Mouse (Mus musculus) stomach, embryonic 15.5 days (tissue): ENCODE data around the gene Ppargc1a. TPM values are rescaled to one million over a fixed set of nuclear protein-coding genes. Genes with fewer than 3 reads are reported as not detected.

Source experiments
- ATAC-seq: fragments of 200-750 bp; cut with Nextera tagmentation; 2 replicates; pipeline ENCODE4 v1.8.0; 2017; ENCODE audit warnings: low read depth, moderate number of reproducible peaks, moderate TSS enrichment; ENCODE audit not compliant: insufficient read depth, low FRiP score
- H3K27ac ChIP-seq: fragments of 300-500 bp; sonication (generic); 2 replicates; pipeline ENCODE4 v1.5.1; 2015; ENCODE audit warnings: mild to moderate bottlenecking, inconsistent platforms
- H3K27me3 ChIP-seq: fragments of 300-500 bp; sonication (generic); replicated peaks from 2 replicates; pipeline ENCODE4 v1.6.1; 2015; ENCODE audit warnings: inconsistent platforms
- H3K36me3 ChIP-seq: fragments of 300-500 bp; sonication (generic); 2 replicates; pipeline ENCODE4 v1.6.1; 2015; ENCODE audit warnings: inconsistent platforms
- H3K4me1 ChIP-seq: fragments of 300-500 bp; sonication (generic); 2 replicates; pipeline ENCODE4 v1.6.1; 2015; ENCODE audit warnings: inconsistent platforms
- H3K4me2 ChIP-seq: fragments of 300-500 bp; sonication (generic); 2 replicates; pipeline ENCODE4 v1.6.1; 2015; ENCODE audit warnings: mild to moderate bottlenecking, inconsistent platforms
- H3K4me3 ChIP-seq: fragments of 300-500 bp; sonication (generic); replicated peaks from 2 replicates; pipeline ENCODE4 v1.5.1; 2015; ENCODE audit warnings: inconsistent platforms
- H3K9ac ChIP-seq: fragments of 300-500 bp; sonication (generic); 2 replicates; pipeline ENCODE4 v1.6.1; 2015; ENCODE audit warnings: inconsistent platforms
- H3K9me3 ChIP-seq: fragments of 300-500 bp; sonication (generic); 2 replicates; pipeline ENCODE4 v1.6.1; 2016; ENCODE audit warnings: inconsistent platforms
- WGBS: fragments of 180-500 bp; shearing (Covaris S2); methylation state at CpG from one replicate; pipeline ENCODE4 v1.1.7; 2015; 5-methylcytosine and 5-hydroxymethylcytosine counted together
- polyA plus RNA-seq: library from polyadenylated mRNA; unstranded; fragments of >200 nt; fragmentation: Nextera tagmentation; extraction: Ambion mirVana; gene quantifications from 2 replicates; pipeline ENCODE4 v1.2.1, GENCODE M21; 2015

The Ppargc1a gene
- polyA plus RNA-seq, 1 experiment from 2014 or later, result 4.3 TPM

- no peak for ATAC-seq
- WGBS, result 39% methylated on average over 1 of the region's 1 CpGs
Observed at GRCm38 (mm10) chr5:51483768-51484167, 83.8 kb downstream of the Ppargc1a start.

DNA sequence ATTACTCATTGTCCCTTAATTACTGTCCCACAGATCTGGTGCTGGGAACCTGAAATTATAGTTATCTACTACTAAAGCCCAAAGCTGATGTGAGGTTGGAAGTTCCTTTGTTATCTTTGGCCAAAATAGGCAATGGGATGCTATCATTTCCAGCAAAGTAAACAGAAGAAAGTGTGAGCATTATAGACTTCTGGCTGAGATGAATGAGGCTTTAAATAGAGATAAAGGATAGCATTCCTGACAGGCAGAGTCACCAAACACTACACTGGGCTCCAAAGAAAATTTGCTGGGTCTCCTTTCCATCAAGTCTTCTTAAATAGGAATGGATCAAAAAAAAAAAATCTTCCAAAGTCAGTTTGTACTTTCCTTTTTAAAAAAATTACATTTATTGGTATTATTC, 87.7 kb downstream of the Ppargc1a start:
- Histone ChIP-seq H3K27me3 (no peaks in the 10 kb centered on the region), H3K4me2 (no peak overlapping the region), H3K4me3 (no peak overlapping the region), H3K36me3 (no peaks in the 10 kb centered on the region), H3K4me1 (0 out of 2 replicates have a peak, but pooled peaks cover 4% of the 10 kb centered on the region), H3K9ac (no peak overlapping the region), H3K27ac (no peak overlapping the region), H3K9me3 (no peaks in the 10 kb centered on the region)
- no peak for ATAC-seq

More at GRCm38 (mm10) chr5:51483768-51484167, 83.8 kb downstream of the Ppargc1a start:
- Histone ChIP-seq H3K4me1 (no peaks in the 10 kb centered on the region), H3K9ac (no peak overlapping the region), H3K9me3 (no peaks in the 10 kb centered on the region), H3K36me3 (no peaks in the 10 kb centered on the region), H3K27ac (no peak overlapping the region), H3K4me2 (no peak overlapping the region), H3K27me3 (no peaks in the 10 kb centered on the region), H3K4me3 (no peak overlapping the region)

DNA sequence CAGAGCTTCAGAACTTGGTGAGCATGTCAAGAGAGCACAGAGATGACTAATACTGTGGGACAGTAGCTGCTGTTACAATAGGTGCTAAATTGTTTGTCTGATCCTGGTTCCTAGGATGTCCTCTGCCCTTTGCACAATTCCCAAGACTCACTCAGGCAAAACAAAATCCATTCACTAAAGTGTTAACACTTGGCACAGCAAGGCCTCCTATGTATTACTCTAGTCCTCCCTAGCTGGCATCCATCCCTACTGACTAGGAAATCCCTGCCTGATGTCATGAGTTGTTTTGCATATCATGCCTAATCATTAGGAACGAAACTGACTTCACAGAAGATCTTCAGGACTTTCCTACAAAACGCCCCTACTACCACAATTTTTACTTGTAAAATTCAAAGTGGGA, 88.1 kb downstream of the Ppargc1a start:
- 0 out of 2 replicates have a peak, but pooled peaks cover 4% of the 10 kb centered on the region for H3K4me1 ChIP-seq
- H3K4me3 ChIP-seq, result no peak overlapping the region
- WGBS, result 55% methylated on average over 2 of the region's 2 CpGs
- H3K36me3 ChIP-seq, result no peaks in the 10 kb centered on the region
- no peak overlapping the region for H3K9ac ChIP-seq
- no peaks in the 10 kb centered on the region for H3K9me3 ChIP-seq
- H3K4me2 ChIP-seq, result no peak overlapping the region
- H3K27ac ChIP-seq, result no peak overlapping the region
- no peaks in the 10 kb centered on the region for H3K27me3 ChIP-seq
- ATAC-seq, result no peak

GRCm38 (mm10) chr5:51478319-51478994, 89.1 kb downstream of the Ppargc1a start:
- Histone ChIP-seq H3K27me3 (no peaks in the 10 kb centered on the region), H3K9ac (no peak overlapping the region), H3K27ac (no peak overlapping the region), H3K4me1 (0 out of 2 replicates have a peak, but pooled peaks cover 4% of the 10 kb centered on the region), H3K9me3 (no peaks in the 10 kb centered on the region), H3K4me2 (no peak overlapping the region), H3K36me3 (no peaks in the 10 kb centered on the region), H3K4me3 (no peak overlapping the region)
- 23% methylated on average over 7 of the region's 7 CpGs for WGBS
- peak; percentile 35; the same call in 1 of the 2 replicates for ATAC-seq

- H3K9ac ChIP-seq, result no peak overlapping the region
- H3K27me3 ChIP-seq, result no peaks in the 10 kb centered on the region
- 0 out of 2 replicates have a peak, but pooled peaks cover 4% of the 10 kb centered on the region for H3K4me1 ChIP-seq
- WGBS, result 77% methylated on average over 3 of the region's 3 CpGs
- no peaks in the 10 kb centered on the region for H3K36me3 ChIP-seq
- H3K4me2 ChIP-seq, result no peak overlapping the region
- no peak overlapping the region for H3K4me3 ChIP-seq
- no peaks in the 10 kb centered on the region for H3K9me3 ChIP-seq
- no peak overlapping the region for H3K27ac ChIP-seq
- no peak for ATAC-seq
Observed at GRCm38 (mm10) chr5:51477140-51477539, 90.4 kb downstream of the Ppargc1a start.

- H3K27ac ChIP-seq, result no peak overlapping the region
- ATAC-seq, result no peak
- H3K9ac ChIP-seq, result no peak overlapping the region
- no peaks in the 10 kb centered on the region for H3K9me3 ChIP-seq
- H3K4me3 ChIP-seq, result no peak overlapping the region
- 86% methylated on average over 4 of the region's 4 CpGs for WGBS
- H3K36me3 ChIP-seq, result no peaks in the 10 kb centered on the region
- no peak overlapping the region for H3K4me2 ChIP-seq
- H3K4me1 ChIP-seq, result 0 out of 2 replicates have a peak, but pooled peaks cover 4% of the 10 kb centered on the region
- H3K27me3 ChIP-seq, result no peaks in the 10 kb centered on the region
Observed at GRCm38 (mm10) chr5:51475034-51475541, 92.4 kb downstream of the Ppargc1a start.

GRCm38 (mm10) chr5:51471614-51472013, 95.9 kb downstream of the Ppargc1a start:
- Histone ChIP-seq H3K27me3 (no peaks in the 10 kb centered on the region), H3K4me3 (no peak overlapping the region), H3K36me3 (no peaks in the 10 kb centered on the region), H3K9me3 (no peaks in the 10 kb centered on the region), H3K27ac (no peak overlapping the region), H3K4me2 (no peak overlapping the region), H3K9ac (no peak overlapping the region), H3K4me1 (no peaks in the 10 kb centered on the region)
- no peak for ATAC-seq
- WGBS, result 85% methylated on average over 4 of the region's 4 CpGs

GRCm38 (mm10) chr5:51466036-51466435, 101.5 kb downstream of the Ppargc1a start:
- ATAC-seq, result no peak
- H3K27ac ChIP-seq, result no peak overlapping the region
- H3K4me3 ChIP-seq, result no peak overlapping the region
- H3K4me2 ChIP-seq, result no peak overlapping the region
- no peaks in the 10 kb centered on the region for H3K4me1 ChIP-seq
- H3K36me3 ChIP-seq, result no peaks in the 10 kb centered on the region
- WGBS, result 40% methylated on average over 5 of the region's 5 CpGs
- no peaks in the 10 kb centered on the region for H3K27me3 ChIP-seq
- H3K9ac ChIP-seq, result no peak overlapping the region
- H3K9me3 ChIP-seq, result no peaks in the 10 kb centered on the region

- ATAC-seq, result no peak
- H3K27me3 ChIP-seq, result no peaks in the 10 kb centered on the region
- no peaks in the 10 kb centered on the region for H3K4me1 ChIP-seq
- no peak overlapping the region for H3K9ac ChIP-seq
- H3K9me3 ChIP-seq, result no peaks in the 10 kb centered on the region
- no peak overlapping the region for H3K27ac ChIP-seq
- 70% methylated on average over 3 of the region's 3 CpGs for WGBS
- H3K4me3 ChIP-seq, result no peak overlapping the region
- H3K4me2 ChIP-seq, result no peak overlapping the region
- H3K36me3 ChIP-seq, result no peaks in the 10 kb centered on the region
Observed at GRCm38 (mm10) chr5:51452033-51452432, 115.5 kb downstream of the Ppargc1a start.

- Histone ChIP-seq H3K9ac (no peak overlapping the region), H3K36me3 (no peaks in the 10 kb centered on the region), H3K4me1 (no peaks in the 10 kb centered on the region), H3K4me3 (no peak overlapping the region), H3K4me2 (no peak overlapping the region), H3K27ac (no peak overlapping the region), H3K9me3 (no peaks in the 10 kb centered on the region), H3K27me3 (no peaks in the 10 kb centered on the region)
- ATAC-seq, result no peak
- WGBS, result 95% methylated on average over 1 of the region's 1 CpGs
Observed at GRCm38 (mm10) chr5:51447631-51448030, 119.9 kb downstream of the Ppargc1a start.

GRCm38 (mm10) chr5:51446299-51447090, 121.0 kb downstream of the Ppargc1a start:
- Histone ChIP-seq H3K27ac (no peak overlapping the region), H3K4me3 (no peak overlapping the region), H3K27me3 (no peaks in the 10 kb centered on the region), H3K4me1 (no peaks in the 10 kb centered on the region), H3K4me2 (no peak overlapping the region), H3K36me3 (no peaks in the 10 kb centered on the region), H3K9me3 (no peaks in the 10 kb centered on the region), H3K9ac (no peak overlapping the region)
- WGBS, result 83% methylated on average over 14 of the region's 14 CpGs
- ATAC-seq, result no peak

DNA sequence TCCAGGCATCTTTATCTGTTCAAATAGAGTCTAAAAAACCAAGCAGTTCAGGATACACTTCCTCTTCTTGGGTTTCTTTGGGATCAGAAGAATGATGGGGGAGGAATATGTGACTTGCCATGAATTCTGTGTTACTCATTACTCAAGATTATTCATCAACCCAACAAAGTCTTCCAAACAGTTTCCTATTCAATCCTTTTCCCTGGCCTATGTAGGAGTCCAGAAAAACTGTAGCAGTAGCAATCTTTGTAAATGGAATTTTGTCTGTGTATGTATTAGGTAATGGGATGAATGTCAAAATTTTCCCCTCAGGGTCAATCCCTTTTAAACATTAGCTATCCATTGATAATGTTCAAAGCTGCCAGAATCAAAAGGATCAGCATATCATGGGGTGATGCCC, 121.8 kb downstream of the Ppargc1a start:
- no peak overlapping the region for H3K9ac ChIP-seq
- H3K4me2 ChIP-seq, result no peak overlapping the region
- H3K4me3 ChIP-seq, result no peak overlapping the region
- H3K36me3 ChIP-seq, result no peaks in the 10 kb centered on the region
- no peaks in the 10 kb centered on the region for H3K27me3 ChIP-seq
- no peak for ATAC-seq
- no peaks in the 10 kb centered on the region for H3K4me1 ChIP-seq
- no peaks in the 10 kb centered on the region for H3K9me3 ChIP-seq
- H3K27ac ChIP-seq, result no peak overlapping the region
